Mouse (Mus musculus) neural tube, embryonic 12.5 days (tissue): ENCODE results near the gene Usp4. TPM values are rescaled to one million over a fixed set of nuclear protein-coding genes. Genes with fewer than 3 reads are reported as not detected.
A peak's percentile ranks its signal among the peaks of the same experiment; 100 is the strongest.

Experiments used
- ATAC-seq: fragments of 200-750 bp; cut with Nextera tagmentation; 2 replicates; pipeline ENCODE4 v1.8.0; 2017; ENCODE audit warnings: low read depth, mild to moderate bottlenecking, moderate TSS enrichment, moderate library complexity; ENCODE audit not compliant: low FRiP score
- H3K27ac ChIP-seq: fragments of 300-500 bp; sonication (generic); 2 replicates; pipeline ENCODE4 v1.5.1; 2016
- H3K27me3 ChIP-seq: fragments of 300-500 bp; sonication (generic); replicated peaks from 2 replicates; pipeline ENCODE4 v1.6.1; 2016; ENCODE audit warnings: mild to moderate bottlenecking
- H3K36me3 ChIP-seq: fragments of 300-500 bp; sonication (generic); 2 replicates; pipeline ENCODE4 v1.6.1; 2016; ENCODE audit warnings: mild to moderate bottlenecking
- H3K4me1 ChIP-seq: fragments of 300-500 bp; sonication (generic); 2 replicates; pipeline ENCODE4 v1.6.1; 2016
- H3K4me2 ChIP-seq: fragments of 300-500 bp; sonication (generic); replicated peaks from 2 replicates; pipeline ENCODE4 v1.6.1; 2016; ENCODE audit warnings: mild to moderate bottlenecking
- H3K4me3 ChIP-seq: fragments of 300-500 bp; sonication (generic); 2 replicates; pipeline ENCODE4 v1.5.1; 2016
- H3K9ac ChIP-seq: fragments of 300-500 bp; sonication (generic); 2 replicates; pipeline ENCODE4 v1.6.1; 2016; ENCODE audit warnings: mild to moderate bottlenecking
- H3K9me3 ChIP-seq: fragments of 300-500 bp; sonication (generic); 2 replicates; pipeline ENCODE4 v1.6.1; 2016; ENCODE audit warnings: mild to moderate bottlenecking
- WGBS: fragments of 180-500 bp; shearing (Covaris S2); methylation state at CpG from one replicate; pipeline ENCODE4 v1.1.7; 2016; 5-methylcytosine and 5-hydroxymethylcytosine counted together
- polyA plus RNA-seq: library from polyadenylated mRNA; unstranded; fragments of >200 nt; fragmentation: Nextera tagmentation; extraction: Ambion mirVana; gene quantifications from 2 replicates; pipeline ENCODE4 v1.2.1, GENCODE M21; 2016

The Usp4 gene
- polyA plus RNA-seq, 1 experiment from 2014 or later = 138 TPM

DNA sequence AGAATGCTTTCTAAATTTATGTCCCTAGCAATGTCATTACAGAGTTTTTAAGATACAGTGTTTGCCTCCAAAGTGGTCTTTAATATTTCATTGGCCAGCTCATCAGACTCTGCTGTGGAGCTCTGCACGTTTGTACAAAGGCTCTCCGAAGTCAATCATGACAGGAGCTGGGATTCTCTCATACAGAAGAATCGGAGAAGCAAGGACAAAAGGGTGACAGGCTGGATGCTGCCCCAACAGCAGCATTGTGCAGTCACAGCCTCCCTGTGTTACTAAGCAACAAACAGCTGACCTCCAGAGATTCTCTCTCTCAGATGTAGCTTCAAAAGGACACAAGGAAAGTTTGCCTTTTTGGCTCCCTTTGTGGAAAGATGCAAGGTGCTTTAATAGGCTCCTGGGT, 88.5 kb downstream of the Usp4 start, which contains the start of gene BC048562:
Gene BC048562, plus strand, starts transcription at position 301 of the 400 bp plus-strand sequence.
- Histone ChIP-seq H3K9me3 (no peaks in the 10 kb centered on the region), H3K9ac (0 out of 2 replicates have a peak within 1 kb of the TSS, but pooled peaks have one; percentile 17), H3K4me3 (no peak within 1 kb of the TSS), H3K27me3 (no peaks in the 10 kb centered on the region), H3K36me3 (no peaks in the 10 kb centered on the region), H3K4me1 (no peaks in the 10 kb centered on the region), H3K4me2 (no peak within 1 kb of the TSS), H3K27ac (no peak within 1 kb of the TSS)
- 64% methylated on average over 3 of the region's 3 CpGs for WGBS
- ATAC-seq = no peak

DNA sequence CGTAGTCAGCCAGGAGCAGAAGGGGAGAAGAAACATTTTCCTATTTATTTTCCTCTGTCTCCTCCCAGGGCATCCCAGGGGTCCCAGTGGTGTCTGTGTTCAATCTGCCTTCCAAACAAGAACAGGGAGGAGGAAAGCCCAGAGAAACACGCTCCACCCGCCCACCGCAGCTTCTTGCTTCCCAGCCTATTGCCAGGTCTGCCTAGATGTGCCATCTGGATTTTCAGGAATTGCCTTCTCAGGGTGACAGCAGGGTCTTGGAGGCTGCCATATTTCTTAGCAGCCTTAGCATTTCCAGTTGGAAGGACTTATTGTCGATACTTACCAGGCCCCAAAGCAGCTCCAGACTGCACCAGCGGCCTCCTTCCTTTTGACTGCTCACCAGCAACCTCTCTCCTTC, 91.5 kb downstream of the Usp4 start:
- H3K9ac ChIP-seq = no peak overlapping the region
- WGBS = 86% methylated on average over 6 of the region's 6 CpGs
- no peaks in the 10 kb centered on the region for H3K27me3 ChIP-seq
- H3K9me3 ChIP-seq = no peaks in the 10 kb centered on the region
- H3K36me3 ChIP-seq = no peaks in the 10 kb centered on the region
- no peak overlapping the region for H3K4me3 ChIP-seq
- H3K4me1 ChIP-seq = no peaks in the 10 kb centered on the region
- ATAC-seq = no peak
- H3K4me2 ChIP-seq = no peak overlapping the region
- no peak overlapping the region for H3K27ac ChIP-seq

DNA sequence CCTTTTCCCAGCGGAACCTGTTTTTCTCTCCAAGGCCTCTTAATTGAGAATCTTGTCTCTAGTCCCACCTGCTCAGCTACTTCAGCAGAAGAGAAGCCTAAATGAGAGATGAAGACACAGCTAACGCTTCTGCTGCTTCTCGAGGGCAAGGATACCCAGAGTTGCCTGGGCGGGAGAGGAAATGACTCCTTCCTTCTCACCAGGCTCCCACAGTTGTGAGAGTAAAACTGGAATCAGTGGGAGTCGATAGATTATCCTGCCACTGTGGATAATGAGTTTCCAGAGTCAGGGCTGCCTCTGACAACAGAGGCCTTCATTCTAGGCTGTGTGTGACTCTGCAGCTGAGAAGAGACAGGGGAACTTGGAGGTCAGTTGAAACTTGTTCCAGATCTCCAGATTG, 92.8 kb downstream of the Usp4 start:
- Histone ChIP-seq H3K36me3 (no peaks in the 10 kb centered on the region), H3K27ac (no peak overlapping the region), H3K9ac (no peak overlapping the region), H3K4me3 (no peak overlapping the region), H3K4me2 (no peak overlapping the region), H3K4me1 (no peaks in the 10 kb centered on the region), H3K27me3 (no peaks in the 10 kb centered on the region), H3K9me3 (no peaks in the 10 kb centered on the region)
- no peak for ATAC-seq
- WGBS = 78% methylated on average over 5 of the region's 5 CpGs

DNA sequence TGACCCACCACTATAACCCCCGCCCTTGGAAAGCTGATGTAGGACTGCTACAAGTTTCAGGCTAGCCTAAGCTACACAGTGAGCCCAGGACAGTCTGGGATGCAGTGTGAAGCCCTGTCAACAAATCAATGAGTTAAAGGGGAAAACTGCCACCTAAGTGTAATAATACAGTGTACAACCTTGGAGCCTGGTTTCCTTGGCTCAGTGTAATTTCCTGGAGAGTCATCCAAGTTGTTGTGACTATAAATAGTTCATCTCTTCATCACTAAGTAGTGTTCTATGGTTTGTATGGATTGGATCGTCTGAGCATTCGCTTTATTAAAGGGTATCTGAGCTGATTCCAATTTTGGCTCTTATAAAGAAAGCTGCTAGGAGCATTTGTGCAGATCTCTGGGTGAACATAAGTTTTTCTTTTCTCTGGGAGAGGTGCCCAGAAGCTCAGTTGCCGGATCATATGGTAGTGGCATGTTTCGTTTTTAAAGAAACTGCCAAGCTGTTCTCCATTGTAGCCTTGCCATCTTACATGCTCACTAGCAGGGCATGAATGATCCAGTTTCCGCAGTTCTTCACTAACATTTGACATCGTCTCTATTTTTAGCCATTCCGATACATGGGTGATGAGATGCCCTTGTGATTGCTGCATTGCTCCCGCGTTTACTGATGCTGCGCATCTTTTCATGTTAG, 93.7 kb downstream of the Usp4 start:
- no peak for ATAC-seq
- Histone ChIP-seq H3K36me3 (no peaks in the 10 kb centered on the region), H3K4me3 (no peak overlapping the region), H3K4me2 (no peak overlapping the region), H3K9me3 (no peaks in the 10 kb centered on the region), H3K9ac (no peak overlapping the region), H3K27ac (no peak overlapping the region), H3K4me1 (no peaks in the 10 kb centered on the region), H3K27me3 (no peaks in the 10 kb centered on the region)
- WGBS = 92% methylated on average over 11 of the region's 11 CpGs

Other genes starting within 250 kb of the Usp4 start
- gene Bsn, start 157.5 kb upstream of the Usp4 start, polyA plus RNA-seq = 5.3 and 6.5 TPM in 2 replicates
- 55.6 and 63.4 TPM in 2 replicates for gene Dag1, start 83.9 kb upstream of the Usp4 start, polyA plus RNA-seq
- gene Nicn1, start 57.4 kb upstream of the Usp4 start, polyA plus RNA-seq = 81.2 and 87.0 TPM in 2 replicates
- gene Amt, start 51.0 kb upstream of the Usp4 start, polyA plus RNA-seq = 18.9 and 24.8 TPM in 2 replicates
- gene Rhoa, start 41.7 kb upstream of the Usp4 start, polyA plus RNA-seq = 313 and 363 TPM in 2 replicates
- gene Tcta, start 41.7 kb upstream of the Usp4 start, polyA plus RNA-seq = 44.3 and 47.5 TPM in 2 replicates
- gene Gpx1, start 8.9 kb upstream of the Usp4 start, polyA plus RNA-seq = 656 and 664 TPM in 2 replicates
- gene 1700102P08Rik, start 45.0 kb downstream of the Usp4 start, polyA plus RNA-seq = 1.3 and 1.7 TPM in 2 replicates
- gene Ccdc36, start 80.6 kb downstream of the Usp4 start, polyA plus RNA-seq = 0.80 and 0.84 TPM in 2 replicates
- gene BC048562, start 88.6 kb downstream of the Usp4 start, polyA plus RNA-seq = not detected in 2 replicates
- gene Ccdc71, start 112.7 kb downstream of the Usp4 start, polyA plus RNA-seq = 44.8 and 49.4 TPM in 2 replicates
- 51.1 and 63.4 TPM in 2 replicates for gene Klhdc8b, start 113.7 kb downstream of the Usp4 start, polyA plus RNA-seq
- 28.6 and 29.4 TPM in 2 replicates for gene Lamb2, start 131.9 kb downstream of the Usp4 start, polyA plus RNA-seq
- gene Usp19, start 142.7 kb downstream of the Usp4 start, polyA plus RNA-seq = 104 TPM in 2 replicates
- 86.9 and 89.9 TPM in 2 replicates for gene Qars, start 159.9 kb downstream of the Usp4 start, polyA plus RNA-seq
- 162 and 164 TPM in 2 replicates for gene Qrich1, start 169.0 kb downstream of the Usp4 start, polyA plus RNA-seq
- 124 and 134 TPM in 2 replicates for gene Impdh2, start 212.4 kb downstream of the Usp4 start, polyA plus RNA-seq
- gene Ndufaf3, start 219.6 kb downstream of the Usp4 start, polyA plus RNA-seq = 67.3 and 69.0 TPM in 2 replicates
- 240 and 254 TPM in 2 replicates for gene Dalrd3, start 222.0 kb downstream of the Usp4 start, polyA plus RNA-seq
- gene Wdr6, start 230.9 kb downstream of the Usp4 start, polyA plus RNA-seq = 285 and 286 TPM in 2 replicates
- gene P4htm, start 249.8 kb downstream of the Usp4 start, polyA plus RNA-seq = 20.9 and 21.3 TPM in 2 replicates